Comparison of ENCODE assay signal across 7 mouse cellular contexts in the genomic region with DNA sequence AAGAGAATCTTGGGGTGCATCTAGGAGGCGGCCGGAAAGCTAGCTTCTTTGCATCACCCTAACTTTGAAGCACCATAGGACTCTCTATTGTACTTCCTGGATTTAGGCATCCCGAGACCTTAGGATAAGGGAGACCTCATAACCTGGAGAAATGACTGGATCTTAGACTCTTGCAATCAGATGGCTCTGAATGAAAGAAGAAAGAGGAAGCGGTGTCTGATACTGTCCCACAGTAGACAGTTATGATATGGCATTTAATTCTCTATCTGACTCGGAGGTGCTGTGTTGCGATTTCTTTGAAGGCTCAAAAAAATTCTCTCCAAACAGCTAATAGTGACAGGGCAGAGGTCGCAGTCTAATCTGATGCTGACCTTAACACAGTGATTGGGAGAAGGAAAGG. TPM values are rescaled to one million over a fixed set of nuclear protein-coding genes. Genes with fewer than 3 reads are reported as not detected.
DNase-seq lines count a peak whose midpoint lies in the region; ATAC-seq and TF ChIP-seq lines count a peak whose summit lies in the region.

No protein-coding gene starts in this region.

- no peak for ATAC-seq in lung, postnatal 0 days
- ATAC-seq in forebrain, postnatal 0 days = peak; percentile 8; the same call in 1 of the 2 replicates
- ATAC-seq in limb, embryonic 15.5 days (ENCODE audit: insufficient number of reproducible peaks, low FRiP score, low TSS enrichment, low read depth) = no peak
- ATAC-seq in stomach, embryonic 15.5 days (ENCODE audit: insufficient read depth, low FRiP score, low read depth) = no peak

- H3K4me1 ChIP-seq in lung, postnatal 0 days (ENCODE audit: insufficient read depth, low read depth, low read length) = peaks cover 3% of the 10 kb centered on the region; the same call in 1 of the 2 replicates
- H3K4me1 ChIP-seq in forebrain, postnatal 0 days (ENCODE audit: insufficient read depth) = peaks cover 14% of the 10 kb centered on the region; the same call in 1 of the 2 replicates
- H3K4me1 ChIP-seq in limb, embryonic 15.5 days = peaks cover 25% of the 10 kb centered on the region
- peaks cover 12% of the 10 kb centered on the region; the same call in 1 of the 2 replicates for H3K4me1 ChIP-seq in stomach, embryonic 15.5 days

- H3K4me3 ChIP-seq in lung, postnatal 0 days (ENCODE audit: low read depth, low read length) = peak overlapping the region; percentile 63
- peak overlapping the region; percentile 78 for H3K4me3 ChIP-seq in forebrain, postnatal 0 days (ENCODE audit: low read depth, low read length)
- H3K4me3 ChIP-seq in limb, embryonic 15.5 days = peak overlapping the region; percentile 65
- H3K4me3 ChIP-seq in stomach, embryonic 15.5 days (replicated peaks) = peak overlapping the region; percentile 64

- DNase-seq in lung, postnatal 0 days (ENCODE audit: low spot score) = no peak
- no peak for DNase-seq in lung, postnatal 10 days
- no peak for DNase-seq in forebrain, postnatal 0 days
- no peak for DNase-seq in Muller cell, postnatal 12 days (ENCODE audit: inconsistent ontology term)
- DNase-seq in left cerebral cortex, adult 11 months (ENCODE audit: low spot score) = no peak

- no peak for TF ChIP-seq CTCF in lung, postnatal 0 days (IDR thresholded peaks at IDR 0.05)
- TF ChIP-seq CTCF in forebrain, postnatal 0 days (IDR thresholded peaks at IDR 0.05; ENCODE audit: low read depth) = no peak

- 0 out of 2 replicates have a peak, but pooled peaks cover 5% of the 10 kb centered on the region for H3K27me3 ChIP-seq in lung, postnatal 0 days (replicated peaks; ENCODE audit: insufficient read depth, low read length)
- no peaks in the 10 kb centered on the region for H3K27me3 ChIP-seq in forebrain, postnatal 0 days (ENCODE audit: insufficient read depth, low read length)
- H3K27me3 ChIP-seq in limb, embryonic 15.5 days = peaks cover 40% of the 10 kb centered on the region
- H3K27me3 ChIP-seq in stomach, embryonic 15.5 days (replicated peaks) = 0 out of 2 replicates have a peak, but pooled peaks cover 10% of the 10 kb centered on the region

- 21% methylated on average over 7 of the region's 7 CpGs for WGBS in lung, postnatal 0 days
- 23% methylated on average over 7 of the region's 7 CpGs for WGBS in forebrain, postnatal 0 days
- WGBS in limb, embryonic 15.5 days = 23% methylated on average over 7 of the region's 7 CpGs
- 22% methylated on average over 7 of the region's 7 CpGs for WGBS in stomach, embryonic 15.5 days

- no peak overlapping the region for H3K27ac ChIP-seq in lung, postnatal 0 days (ENCODE audit: low read length)
- H3K27ac ChIP-seq in forebrain, postnatal 0 days (ENCODE audit: low read depth, low read length) = peak overlapping the region; percentile 91
- no peak overlapping the region for H3K27ac ChIP-seq in limb, embryonic 15.5 days
- no peak overlapping the region for H3K27ac ChIP-seq in stomach, embryonic 15.5 days

- TF ChIP-seq EP300 in lung, postnatal 0 days (IDR thresholded peaks at IDR 0.05) = no peak

- peak overlapping the region; percentile 73 for H3K4me2 ChIP-seq in lung, postnatal 0 days (replicated peaks; ENCODE audit: low read depth, low read length)
- peak overlapping the region; percentile 79 for H3K4me2 ChIP-seq in forebrain, postnatal 0 days (ENCODE audit: low read depth)
- H3K4me2 ChIP-seq in limb, embryonic 15.5 days = peak overlapping the region; percentile 98
- peak overlapping the region; percentile 98 for H3K4me2 ChIP-seq in stomach, embryonic 15.5 days

- no peak overlapping the region for H3K9ac ChIP-seq in lung, postnatal 0 days (replicated peaks; ENCODE audit: low read depth)
- peak overlapping the region; percentile 86 for H3K9ac ChIP-seq in forebrain, postnatal 0 days
- H3K9ac ChIP-seq in limb, embryonic 15.5 days = no peak overlapping the region
- no peak overlapping the region for H3K9ac ChIP-seq in stomach, embryonic 15.5 days

- no peaks in the 10 kb centered on the region for H3K36me3 ChIP-seq in lung, postnatal 0 days (ENCODE audit: insufficient read depth, low read length)
- H3K36me3 ChIP-seq in forebrain, postnatal 0 days (ENCODE audit: insufficient read depth) = no peaks in the 10 kb centered on the region
- H3K36me3 ChIP-seq in limb, embryonic 15.5 days = no peaks in the 10 kb centered on the region
- H3K36me3 ChIP-seq in stomach, embryonic 15.5 days = no peaks in the 10 kb centered on the region

- H3K9me3 ChIP-seq in lung, postnatal 0 days (ENCODE audit: low read length) = no peaks in the 10 kb centered on the region
- no peaks in the 10 kb centered on the region for H3K9me3 ChIP-seq in forebrain, postnatal 0 days (ENCODE audit: low read length)
- no peaks in the 10 kb centered on the region for H3K9me3 ChIP-seq in limb, embryonic 15.5 days
- H3K9me3 ChIP-seq in stomach, embryonic 15.5 days = no peaks in the 10 kb centered on the region

RNA-seq across cellular contexts. Expression of gene Frmd4b, which starts 0.4 kb away (rescaled TPM):
- 11.1 and 11.7 TPM in 2 replicates for polyA plus RNA-seq in lung, postnatal 0 days (2015; fragmentation: Nextera tagmentation; extraction: Ambion mirVana)
- 32.0 and 43.7 TPM in 2 replicates for total RNA-seq in forebrain, postnatal 0 days (2014; rRNA removed)
- polyA plus RNA-seq in forebrain, postnatal 0 days (2015; fragmentation: Nextera tagmentation; extraction: Ambion mirVana) = 16.3 and 17.0 TPM in 2 replicates
- 13.9 and 14.1 TPM in 2 replicates for polyA plus RNA-seq in limb, embryonic 15.5 days (2015; fragmentation: Nextera tagmentation; extraction: Ambion mirVana)
- polyA plus RNA-seq in stomach, embryonic 15.5 days (2015; fragmentation: Nextera tagmentation; extraction: Ambion mirVana) = 14.6 and 17.2 TPM in 2 replicates
